Mouse (Mus musculus) embryonic facial prominence, embryonic 12.5 days (tissue): ENCODE measurements around the gene Olfr316. TPM values are rescaled to one million over a fixed set of nuclear protein-coding genes. Genes with fewer than 3 reads are reported as not detected.
"Not testable (repeated sequence)": the region's sequence is repeated elsewhere in the genome, so short reads cannot be mapped to it uniquely, and the experiment has no call there.

ENCODE experiments used
- ATAC-seq: fragments of 200-750 bp; cut with Nextera tagmentation; 2 replicates; pipeline ENCODE4 v1.8.0; 2017; ENCODE audit not compliant: insufficient number of reproducible peaks, insufficient read depth, low FRiP score, low TSS enrichment
- H3K27ac ChIP-seq: fragments of 300-500 bp; sonication (generic); 2 replicates; pipeline ENCODE4 v1.5.1; 2016; ENCODE audit warnings: mild to moderate bottlenecking
- H3K27me3 ChIP-seq: fragments of 300-500 bp; sonication (generic); 2 replicates; pipeline ENCODE4 v1.6.1; 2016; ENCODE audit warnings: mild to moderate bottlenecking, moderate library complexity
- H3K36me3 ChIP-seq: fragments of 300-500 bp; sonication (generic); 2 replicates; pipeline ENCODE4 v1.6.1; 2016; ENCODE audit warnings: mild to moderate bottlenecking
- H3K4me1 ChIP-seq: fragments of 300-500 bp; sonication (generic); 2 replicates; pipeline ENCODE4 v1.6.1; 2016
- H3K4me2 ChIP-seq: fragments of 300-500 bp; sonication (generic); replicated peaks from 2 replicates; pipeline ENCODE4 v1.6.1; 2016; ENCODE audit warnings: mild to moderate bottlenecking, moderate library complexity
- H3K4me3 ChIP-seq: fragments of 300-500 bp; sonication (generic); 2 replicates; pipeline ENCODE4 v1.5.1; 2016; ENCODE audit warnings: mild to moderate bottlenecking
- H3K9ac ChIP-seq: fragments of 300-500 bp; sonication (generic); 2 replicates; pipeline ENCODE4 v1.6.1; 2016; ENCODE audit warnings: mild to moderate bottlenecking, moderate library complexity
- H3K9me3 ChIP-seq: fragments of 300-500 bp; sonication (generic); 2 replicates; pipeline ENCODE4 v1.6.1; 2016; ENCODE audit warnings: mild to moderate bottlenecking, moderate library complexity
- WGBS: fragments of 180-500 bp; shearing (Covaris S2); methylation state at CpG from one replicate; pipeline ENCODE4 v1.1.7; 2016; 5-methylcytosine and 5-hydroxymethylcytosine counted together
- polyA plus RNA-seq: library from polyadenylated mRNA; unstranded; fragments of >200 nt; fragmentation: Nextera tagmentation; extraction: Ambion mirVana; gene quantifications from 2 replicates; pipeline ENCODE4 v1.2.1, GENCODE M21; 2016

The Olfr316 gene
- not detected in 2 replicates for polyA plus RNA-seq

GRCm38 (mm10) chr11:58752434-58752833 is at the start of gene Olfr316:
Gene Olfr316, plus strand, starts transcription at chr11:58752734.
- Histone ChIP-seq H3K27ac (no peak within 1 kb of the TSS), H3K27me3 (no peaks in the 10 kb centered on the region), H3K4me1 (no peaks in the 10 kb centered on the region), H3K9ac (no peak within 1 kb of the TSS), H3K4me3 (no peak within 1 kb of the TSS), H3K9me3 (no peaks in the 10 kb centered on the region), H3K4me2 (no peak within 1 kb of the TSS), H3K36me3 (no peaks in the 10 kb centered on the region)
- no peak for ATAC-seq
- WGBS, result 87% methylated on average over 2 of the region's 2 CpGs

- Histone ChIP-seq H3K27ac (no peak overlapping the region), H3K36me3 (no peaks in the 10 kb centered on the region), H3K4me1 (no peaks in the 10 kb centered on the region), H3K9me3 (no peaks in the 10 kb centered on the region), H3K9ac (no peak overlapping the region), H3K27me3 (no peaks in the 10 kb centered on the region), H3K4me3 (no peak overlapping the region), H3K4me2 (no peak overlapping the region)
- 79% methylated on average over 11 of the region's 11 CpGs for WGBS
- no peak for ATAC-seq
Measured at GRCm38 (mm10) chr11:58709086-58709485, 43.4 kb upstream of the Olfr316 start.

GRCm38 (mm10) chr11:58717723-58718122 is 34.8 kb upstream of the Olfr316 start:
- not testable (repeated sequence) for H3K9me3 ChIP-seq

DNA sequence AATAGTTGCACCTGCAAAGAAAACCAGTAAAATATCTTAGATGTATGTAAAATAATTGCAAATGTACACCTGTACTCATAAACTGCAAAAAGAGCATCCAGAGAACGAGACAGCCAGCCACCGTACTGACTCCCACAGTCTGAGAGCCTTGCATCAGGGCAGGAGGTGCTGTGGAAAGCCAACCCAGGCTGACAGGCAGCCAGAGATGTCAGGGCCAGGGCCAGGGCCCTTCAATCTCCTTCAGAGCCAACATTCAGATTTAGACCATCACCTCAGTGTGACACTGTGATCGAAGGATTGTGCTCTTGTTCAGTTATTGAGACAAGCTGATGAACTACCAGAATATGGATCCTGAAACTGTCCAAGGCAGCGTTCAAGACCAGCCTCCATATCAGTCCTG is 32.8 kb upstream of the Olfr316 start:
- Histone ChIP-seq H3K36me3 (no peaks in the 10 kb centered on the region), H3K9me3 (no peaks in the 10 kb centered on the region), H3K4me1 (no peaks in the 10 kb centered on the region), H3K4me2 (no peak overlapping the region), H3K27ac (no peak overlapping the region), H3K4me3 (no peak overlapping the region), H3K27me3 (no peaks in the 10 kb centered on the region), H3K9ac (no peak overlapping the region)
- 77% methylated on average over 4 of the region's 4 CpGs for WGBS
- ATAC-seq, result no peak

More at GRCm38 (mm10) chr11:58717723-58718122, 34.8 kb upstream of the Olfr316 start:
- 86% methylated on average over 7 of the region's 7 CpGs for WGBS
- not testable (repeated sequence) for H3K4me2 ChIP-seq, H3K36me3 ChIP-seq, H3K4me1 ChIP-seq, H3K9ac ChIP-seq, H3K27ac ChIP-seq, H3K27me3 ChIP-seq, ATAC-seq, H3K4me3 ChIP-seq

DNA sequence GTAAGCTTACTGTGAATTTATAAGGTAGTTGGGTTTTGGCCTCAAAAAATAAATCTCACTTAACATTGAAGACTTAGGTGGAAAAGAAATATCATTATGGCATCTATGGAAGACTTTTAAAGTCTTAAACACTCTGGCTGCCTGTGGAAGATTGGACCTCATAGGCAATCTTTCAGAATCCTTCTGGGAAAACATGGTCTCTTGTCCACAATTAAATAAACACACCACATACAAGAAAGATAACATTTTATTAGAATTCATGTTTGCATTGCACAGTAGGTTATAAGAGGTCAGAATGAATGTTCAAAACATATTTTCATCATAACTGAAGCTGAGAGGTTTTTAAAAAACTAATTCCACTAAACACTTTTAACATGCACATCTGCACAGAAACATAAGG is 28.6 kb upstream of the Olfr316 start, which contains the start of gene Olfr318:
TSS of gene Olfr318 (minus strand) at position 101 of the 400 bp plus-strand sequence.
- H3K36me3 ChIP-seq, result no peaks in the 10 kb centered on the region
- H3K9ac ChIP-seq, result no peak within 1 kb of the TSS
- H3K9me3 ChIP-seq, result no peaks in the 10 kb centered on the region
- no peak within 1 kb of the TSS for H3K4me3 ChIP-seq
- no peaks in the 10 kb centered on the region for H3K4me1 ChIP-seq
- no peak within 1 kb of the TSS for H3K4me2 ChIP-seq
- H3K27me3 ChIP-seq, result no peaks in the 10 kb centered on the region
- ATAC-seq, result no peak
- H3K27ac ChIP-seq, result no peak within 1 kb of the TSS

DNA sequence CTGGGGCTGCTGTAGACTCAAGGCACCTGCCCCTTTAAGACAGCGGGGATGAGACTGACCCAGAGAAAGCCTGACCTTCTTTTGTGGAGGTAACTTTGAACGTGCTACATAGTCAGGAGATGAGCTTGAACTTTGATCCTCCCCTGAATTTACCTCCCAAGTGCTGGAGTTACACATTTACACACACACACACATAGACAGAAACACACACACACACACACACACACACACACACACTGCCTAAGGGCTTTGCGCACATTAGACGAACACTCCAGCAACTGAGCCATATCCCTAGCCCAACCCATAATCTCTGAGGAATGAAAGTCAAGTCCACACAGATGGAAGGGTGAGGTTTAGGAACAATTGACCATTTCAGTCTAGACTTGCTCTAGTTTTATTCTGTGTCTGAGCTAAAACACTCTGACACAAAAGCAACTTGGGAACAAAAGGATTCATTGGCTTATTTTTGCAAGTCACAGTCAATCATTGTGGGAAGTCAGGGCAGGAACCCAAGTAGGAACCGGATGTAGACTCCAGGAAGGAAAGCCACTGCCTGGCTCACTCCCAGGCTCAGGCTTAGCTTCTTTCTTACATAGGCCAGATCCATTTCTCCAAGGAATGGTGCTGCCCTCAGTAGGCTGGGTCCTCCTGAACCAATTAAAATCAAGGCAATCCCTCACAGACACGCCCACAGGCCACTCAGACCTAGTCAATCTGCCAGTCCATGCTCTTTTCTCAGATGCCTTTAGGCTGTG is 24.5 kb upstream of the Olfr316 start:
- not testable (repeated sequence) for H3K27ac ChIP-seq, ATAC-seq, H3K9ac ChIP-seq, H3K4me2 ChIP-seq, H3K9me3 ChIP-seq, H3K27me3 ChIP-seq, H3K36me3 ChIP-seq, H3K4me1 ChIP-seq, H3K4me3 ChIP-seq
- WGBS, result 82% methylated on average over 6 of the region's 6 CpGs

DNA sequence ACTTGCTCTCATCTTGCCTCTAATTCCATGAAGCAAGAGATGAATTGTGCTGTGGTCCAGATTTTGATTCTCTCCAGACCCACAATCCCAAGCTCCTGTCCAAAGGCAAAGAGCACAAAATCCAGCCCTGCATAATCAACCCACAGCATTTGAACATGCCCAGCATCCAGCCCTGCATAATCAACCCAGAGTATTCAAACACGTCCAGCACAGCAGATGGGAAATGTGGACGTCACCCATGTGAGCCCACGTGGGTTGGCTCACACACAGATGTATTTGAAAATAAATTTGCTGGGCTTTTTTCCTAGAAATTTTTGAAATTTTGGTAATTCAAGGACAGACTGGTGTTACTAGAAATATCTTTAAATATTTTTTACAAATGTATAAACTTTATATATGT is 19.2 kb upstream of the Olfr316 start:
- Histone ChIP-seq H3K27me3 (no peaks in the 10 kb centered on the region), H3K9ac (no peak overlapping the region), H3K27ac (no peak overlapping the region), H3K9me3 (no peaks in the 10 kb centered on the region), H3K36me3 (no peaks in the 10 kb centered on the region), H3K4me3 (no peak overlapping the region), H3K4me1 (no peaks in the 10 kb centered on the region), H3K4me2 (no peak overlapping the region)
- no peak for ATAC-seq
- 63% methylated on average over 3 of the region's 3 CpGs for WGBS

- 73% methylated on average over 4 of the region's 4 CpGs for WGBS
- H3K9ac ChIP-seq, result no peak within 1 kb of the TSS
- H3K27me3 ChIP-seq, result no peaks in the 10 kb centered on the region
- H3K4me1 ChIP-seq, result no peaks in the 10 kb centered on the region
- no peak within 1 kb of the TSS for H3K4me2 ChIP-seq
- no peaks in the 10 kb centered on the region for H3K36me3 ChIP-seq
- no peak within 1 kb of the TSS for H3K27ac ChIP-seq
- H3K9me3 ChIP-seq, result no peaks in the 10 kb centered on the region
- no peak within 1 kb of the TSS for H3K4me3 ChIP-seq
- no peak for ATAC-seq
Measured at GRCm38 (mm10) chr11:58738792-58739262, 13.7 kb upstream of the Olfr316 start, which contains the start of gene Olfr317. Gene Olfr317, minus strand, starts transcription at chr11:58739212.

GRCm38 (mm10) chr11:58751096-58751495 is 1.4 kb upstream of the Olfr316 start:
- WGBS, result 81% methylated on average over 18 of the region's 18 CpGs
- H3K27ac ChIP-seq, H3K9me3 ChIP-seq: not testable (repeated sequence)

DNA sequence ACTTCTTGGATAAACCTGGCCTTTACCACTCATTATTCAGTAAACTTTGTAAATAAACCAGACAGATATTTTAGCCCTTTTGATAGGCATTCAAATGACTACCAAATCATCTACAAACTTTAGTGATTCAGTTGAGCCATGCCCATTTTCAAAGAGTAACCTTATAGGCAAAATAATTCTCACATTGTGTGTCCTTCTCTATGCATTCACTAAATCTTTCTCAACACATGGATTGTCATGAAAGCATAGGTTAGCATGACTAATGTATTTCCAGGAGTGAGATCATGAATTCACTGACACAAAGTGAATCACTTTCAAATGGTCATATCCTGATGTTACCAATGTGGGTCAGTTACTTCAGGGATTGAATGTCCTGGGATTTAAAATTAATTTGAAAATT is 20.4 kb downstream of the Olfr316 start, which contains the start of gene Olfr315:
TSS of gene Olfr315 (plus strand) at position 301 of the 400 bp plus-strand sequence.
- H3K9me3 ChIP-seq, result no peaks in the 10 kb centered on the region
- no peak within 1 kb of the TSS for H3K4me3 ChIP-seq
- H3K9ac ChIP-seq, result no peak within 1 kb of the TSS
- no peaks in the 10 kb centered on the region for H3K27me3 ChIP-seq
- no peak within 1 kb of the TSS for H3K27ac ChIP-seq
- no peak for ATAC-seq
- H3K4me2 ChIP-seq, result no peak within 1 kb of the TSS
- H3K36me3 ChIP-seq, result no peaks in the 10 kb centered on the region
- H3K4me1 ChIP-seq, result no peaks in the 10 kb centered on the region

More at GRCm38 (mm10) chr11:58751096-58751495, 1.4 kb upstream of the Olfr316 start:
- H3K4me3 ChIP-seq, H3K36me3 ChIP-seq, H3K4me1 ChIP-seq, H3K4me2 ChIP-seq, ATAC-seq, H3K27me3 ChIP-seq, H3K9ac ChIP-seq: not testable (repeated sequence)

DNA sequence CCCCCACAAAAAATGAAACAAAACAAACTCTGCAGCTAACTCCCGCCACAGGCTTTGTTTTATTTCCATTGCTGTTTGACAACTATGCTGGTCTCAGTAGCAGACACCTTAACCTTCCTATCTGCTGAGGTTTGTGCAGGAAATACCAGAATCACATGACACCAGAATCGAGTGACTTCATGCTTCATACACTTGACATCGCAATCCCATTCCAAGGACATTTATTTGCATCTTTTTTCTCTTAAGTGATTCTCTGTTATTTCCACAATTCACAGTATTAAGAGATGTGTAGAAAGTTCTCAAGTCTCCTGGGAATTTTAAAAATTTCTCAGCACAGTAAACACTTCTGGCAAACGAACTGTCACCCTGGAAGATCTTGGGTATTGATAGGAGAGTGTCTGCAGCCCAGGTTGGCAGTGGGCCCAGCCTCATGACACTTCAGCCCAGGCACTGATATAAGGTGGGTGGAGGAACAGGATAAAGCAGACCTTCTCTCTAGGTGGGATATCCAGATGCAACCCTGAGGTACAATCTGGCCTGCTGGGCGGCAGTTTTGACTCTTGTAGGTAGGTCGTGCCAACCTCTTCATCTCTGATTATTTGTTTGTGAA is 30.1 kb downstream of the Olfr316 start, which contains the start of gene Olfr314:
TSS of gene Olfr314 (plus strand) at position 473 of the 610 bp plus-strand sequence.
- no peak within 1 kb of the TSS for H3K4me3 ChIP-seq
- no peak within 1 kb of the TSS for H3K27ac ChIP-seq
- no peak within 1 kb of the TSS for H3K9ac ChIP-seq
- no peaks in the 10 kb centered on the region for H3K9me3 ChIP-seq
- no peaks in the 10 kb centered on the region for H3K36me3 ChIP-seq
- no peaks in the 10 kb centered on the region for H3K4me1 ChIP-seq
- WGBS, result 75% methylated on average over 6 of the region's 6 CpGs
- H3K27me3 ChIP-seq, result no peaks in the 10 kb centered on the region
- ATAC-seq, result no peak
- no peak within 1 kb of the TSS for H3K4me2 ChIP-seq

DNA sequence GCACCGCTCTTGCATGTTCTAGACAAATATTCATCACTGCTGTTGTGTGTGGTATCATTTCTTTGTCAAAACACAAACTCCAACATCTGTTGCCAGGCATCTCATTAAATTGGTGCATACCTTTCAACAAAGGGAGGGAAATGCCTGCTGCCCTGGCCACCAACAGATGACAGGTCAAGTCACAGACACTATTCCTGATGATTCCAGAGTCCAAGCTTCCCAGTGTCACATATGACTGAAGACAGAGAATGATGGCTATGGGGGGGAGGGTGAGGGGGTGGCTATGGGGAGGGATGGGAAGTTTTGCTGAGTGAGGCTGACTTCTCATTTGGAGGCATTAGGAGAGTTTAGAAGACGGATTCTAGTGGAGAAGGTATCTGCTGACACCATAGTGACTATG is 31.6 kb downstream of the Olfr316 start:
- H3K27ac ChIP-seq, result no peak overlapping the region
- H3K9ac ChIP-seq, result no peak overlapping the region
- no peak overlapping the region for H3K4me3 ChIP-seq
- H3K9me3 ChIP-seq, result no peaks in the 10 kb centered on the region
- no peaks in the 10 kb centered on the region for H3K36me3 ChIP-seq
- ATAC-seq, result no peak
- 84% methylated on average over 2 of the region's 2 CpGs for WGBS
- H3K27me3 ChIP-seq, result no peaks in the 10 kb centered on the region
- no peak overlapping the region for H3K4me2 ChIP-seq
- H3K4me1 ChIP-seq, result no peaks in the 10 kb centered on the region
